Mouse (Mus musculus) adrenal gland, adult (tissue): Measurements from ENCODE around the gene Arhgap17.
A peak's percentile ranks its signal among the peaks of the same experiment; 100 is the strongest.

ENCODE experiments used
- DNase-seq, 2 experiments: peaks; one replicate each; pipeline ENCODE4 v3.0.0; 2022 to 2023; ENCODE audit warnings: low spot score in 1 of 2; ENCODE audit not compliant: inconsistent age in 2 of 2

Gene Arhgap17

GRCm38 (mm10) chr7:123289176-123289575 lies 80.5 kb downstream of the Arhgap17 start:
- DNase-seq, result no peak

GRCm38 (mm10) chr7:123287903-123288302 lies 81.8 kb downstream of the Arhgap17 start:
- no peak for DNase-seq

- no peak for DNase-seq
These were observed 83.8 kb downstream of the Arhgap17 start for GRCm38 (mm10) chr7:123285896-123286295.

- no peak for DNase-seq
These were observed 85.9 kb downstream of the Arhgap17 start for GRCm38 (mm10) chr7:123283826-123284225.

GRCm38 (mm10) chr7:123279797-123280196 lies 89.9 kb downstream of the Arhgap17 start:
- DNase-seq, result no peak

- no peak for DNase-seq
These were observed 93.1 kb downstream of the Arhgap17 start for GRCm38 (mm10) chr7:123276568-123276967.

GRCm38 (mm10) chr7:123273056-123273455 lies 96.7 kb downstream of the Arhgap17 start:
- DNase-seq, result no peak

- DNase-seq, result no peak
These were observed 111.6 kb downstream of the Arhgap17 start for GRCm38 (mm10) chr7:123258103-123258502.

- DNase-seq, result no peak
These were observed 115.3 kb downstream of the Arhgap17 start for GRCm38 (mm10) chr7:123254196-123254970.

- no peak for DNase-seq
These were observed 116.3 kb downstream of the Arhgap17 start for GRCm38 (mm10) chr7:123253396-123253795.

GRCm38 (mm10) chr7:123251343-123251742 lies 118.4 kb downstream of the Arhgap17 start:
- no peak for DNase-seq

GRCm38 (mm10) chr7:123248166-123248565 lies 121.5 kb downstream of the Arhgap17 start:
- no peak for DNase-seq

- DNase-seq, result no peak
These were observed 123.1 kb downstream of the Arhgap17 start for GRCm38 (mm10) chr7:123246504-123247084.

- no peak for DNase-seq
These were observed 124.9 kb downstream of the Arhgap17 start for GRCm38 (mm10) chr7:123244833-123245232.

- DNase-seq, result no peak
These were observed 127.5 kb downstream of the Arhgap17 start for GRCm38 (mm10) chr7:123242241-123242640.

GRCm38 (mm10) chr7:123240064-123240463 lies 129.7 kb downstream of the Arhgap17 start:
- DNase-seq, result no peak

- no peak for DNase-seq
These were observed 131.1 kb downstream of the Arhgap17 start for GRCm38 (mm10) chr7:123238621-123239020.

GRCm38 (mm10) chr7:123235449-123235848 lies 134.3 kb downstream of the Arhgap17 start:
- DNase-seq, result peak; percentile 15 to 59
